In the genomic region with DNA sequence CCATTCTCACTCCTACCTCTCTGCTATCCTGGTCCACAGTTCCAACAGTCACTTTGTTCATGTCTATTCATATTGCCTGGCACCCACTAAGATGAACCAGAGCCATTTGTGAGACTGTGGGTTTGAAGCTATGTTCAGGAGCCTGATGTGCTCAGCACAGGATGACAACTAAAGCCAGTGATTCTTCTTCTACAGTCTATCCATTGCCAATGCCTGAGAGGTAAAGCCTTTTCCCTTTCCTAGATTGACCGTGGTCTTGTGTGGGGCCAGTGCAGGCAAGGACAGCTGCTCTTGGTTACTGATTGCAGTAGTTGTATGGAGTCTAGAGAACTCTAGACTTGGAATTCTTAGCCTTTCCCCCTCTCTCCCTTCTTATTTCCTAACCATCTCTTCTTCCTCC, we compare ENCODE assay signal across 9 mouse cellular contexts. TPM values are rescaled to one million over a fixed set of nuclear protein-coding genes. Genes with fewer than 3 reads are reported as not detected.
A peak's percentile ranks its signal among the peaks of the same experiment; 100 is the strongest.
DNase-seq lines count a peak whose midpoint lies in the region; ATAC-seq and TF ChIP-seq lines count a peak whose summit lies in the region.
"Had no signal": no experiment of that assay in that cellular context is flagged by ENCODE, and none has a peak within 500 bp of the region (broad histone marks: within the 10 kb centered on the region; RNA-seq: fewer than 3 reads in every experiment).

No protein-coding gene starts in this region.

- no peaks in the 10 kb centered on the region for H3K27me3 ChIP-seq in kidney, adult 2 months (replicated peaks; ENCODE audit: control insufficient read depth, insufficient read depth, low read length)
- H3K27me3 ChIP-seq in testis, adult 2 months (ENCODE audit: control insufficient read depth, insufficient read depth, low read length) = no peaks in the 10 kb centered on the region
- H3K27me3 ChIP-seq in stomach, embryonic 15.5 days (replicated peaks) = no peaks in the 10 kb centered on the region

- ATAC-seq in stomach, embryonic 15.5 days (ENCODE audit: insufficient read depth, low FRiP score, low read depth) = no peak

- H3K27ac ChIP-seq in kidney, adult 2 months (ENCODE audit: insufficient read depth, low read depth, low read length) = 0 out of 2 replicates have a peak overlapping the region, but pooled peaks have one; percentile 26
- peak overlapping the region; percentile 58 for H3K27ac ChIP-seq in testis, adult 2 months (ENCODE audit: control insufficient read depth, insufficient read depth, low read depth, low read length)
- peak overlapping the region; percentile 44; the same call in 1 of the 2 replicates for H3K27ac ChIP-seq in stomach, embryonic 15.5 days
- H3K27ac ChIP-seq: hindbrain, postnatal 0 days had no signal

- WGBS in kidney, adult 2 months = 88% methylated on average over 1 of the region's 1 CpGs
- WGBS in stomach, embryonic 15.5 days = 82% methylated on average over 1 of the region's 1 CpGs

- TF ChIP-seq POLR2A in kidney, adult 2 months (IDR thresholded peaks at IDR 0.05; ENCODE audit: low read depth, low read length) = no peak
- TF ChIP-seq POLR2A in testis, adult 2 months (IDR thresholded peaks at IDR 0.05; ENCODE audit: control insufficient read depth, low read depth, low read length) = no peak

- H3K9me3 ChIP-seq in stomach, embryonic 15.5 days = no peaks in the 10 kb centered on the region

- H3K36me3 ChIP-seq in kidney, adult 2 months (ENCODE audit: control insufficient read depth, insufficient read depth, low read length) = no peaks in the 10 kb centered on the region
- no peaks in the 10 kb centered on the region for H3K36me3 ChIP-seq in testis, adult 2 months (ENCODE audit: control insufficient read depth, insufficient read depth, low read length)
- H3K36me3 ChIP-seq in stomach, embryonic 15.5 days = no peaks in the 10 kb centered on the region

- no peak for TF ChIP-seq CTCF in kidney, adult 2 months (conservative IDR thresholded peaks at IDR 0.05; ENCODE audit: insufficient read depth, insufficient read length, low read depth, low read length)
- no peak for TF ChIP-seq CTCF in testis, adult 2 months (IDR thresholded peaks at IDR 0.05; ENCODE audit: control insufficient read depth, insufficient read depth, insufficient replicate concordance, low read depth, low read length)

- H3K9ac ChIP-seq in stomach, embryonic 15.5 days = no peak overlapping the region

- no peak overlapping the region for H3K4me3 ChIP-seq in kidney, adult 2 months (ENCODE audit: insufficient read depth, low read depth, low read length)
- no peak overlapping the region for H3K4me3 ChIP-seq in testis, adult 2 months (ENCODE audit: control insufficient read depth, low read depth, low read length)
- no peak overlapping the region for H3K4me3 ChIP-seq in stomach, embryonic 15.5 days (replicated peaks)

- peaks cover 8% of the 10 kb centered on the region; the same call in 1 of the 2 replicates for H3K4me1 ChIP-seq in kidney, adult 2 months (ENCODE audit: control insufficient read depth, insufficient read depth, low read length)
- peaks cover 10% of the 10 kb centered on the region for H3K4me1 ChIP-seq in testis, adult 2 months (ENCODE audit: control insufficient read depth, insufficient read depth, low read length)
- H3K4me1 ChIP-seq in stomach, embryonic 15.5 days = peaks cover 13% of the 10 kb centered on the region

- peak; percentile 4 to 9 for DNase-seq in cerebellum, postnatal 10 days
- no peak for DNase-seq in cerebellum, adult 8-10 months
- DNase-seq in kidney, adult 2 months = no peak
- DNase-seq in kidney, postnatal 36 days = no peak
- DNase-seq in testis, postnatal 10 days (ENCODE audit: low spot score) = no peak
- no peak for DNase-seq in right cerebral cortex, postnatal 25 days

- H3K4me2 ChIP-seq in stomach, embryonic 15.5 days = no peak overlapping the region

RNA-seq across cellular contexts. Expression of a gene that starts 1.4 kb away (rescaled TPM):
- 0.39 and 0.81 TPM in 2 replicates for polyA plus RNA-seq in kidney, adult 2 months (2012; rRNA removed)
- 0.13 and 0.31 TPM in 2 replicates for polyA plus RNA-seq in testis, adult 2 months (2012; rRNA removed)
- polyA plus RNA-seq in stomach, embryonic 15.5 days (2015; fragmentation: Nextera tagmentation; extraction: Ambion mirVana) = 5.1 and 5.9 TPM in 2 replicates

RNA-seq across cellular contexts. Expression of a gene that starts 32.8 kb away (rescaled TPM):
- 0.94 and 1.5 TPM in 2 replicates for polyA plus RNA-seq in kidney, adult 2 months (2012; rRNA removed)
- 0.47 TPM in 2 replicates for polyA plus RNA-seq in testis, adult 2 months (2012; rRNA removed)
- polyA plus RNA-seq in stomach, embryonic 15.5 days (2015; fragmentation: Nextera tagmentation; extraction: Ambion mirVana) = 16.0 and 16.3 TPM in 2 replicates

RNA-seq across cellular contexts. Expression of a gene that starts 45.2 kb away (rescaled TPM):
- polyA plus RNA-seq in kidney, adult 2 months (2012; rRNA removed) = 1.0 and 1.2 TPM in 2 replicates
- 0.23 and 0.48 TPM in 2 replicates for polyA plus RNA-seq in testis, adult 2 months (2012; rRNA removed)
- polyA plus RNA-seq in stomach, embryonic 15.5 days (2015; fragmentation: Nextera tagmentation; extraction: Ambion mirVana) = 13.4 and 13.5 TPM in 2 replicates

Comparison
In these comparisons a context has a peak if more than half of its experiments do, and no peak if none do; other contexts are left out.
1. DNase-seq: peak in cerebellum, postnatal 10 days (2 of 2); none in cerebellum, adult 8-10 months (single experiment), kidney, adult 2 months (single experiment), kidney, postnatal 36 days (0 of 2), testis, postnatal 10 days (single experiment) and right cerebral cortex, postnatal 25 days (single experiment).
2. Peak in every context shown above with its lines, with median percentiles within 50 percentile points of each other: H3K27ac ChIP-seq.